Mouse (Mus musculus) neural tube, embryonic 15.5 days (tissue): ENCODE data around the gene Hirip3. TPM values are rescaled to one million over a fixed set of nuclear protein-coding genes. Genes with fewer than 3 reads are reported as not detected.

Experiments used
- ATAC-seq: fragments of 200-750 bp; cut with Nextera tagmentation; 2 replicates; pipeline ENCODE4 v1.8.0; 2017; ENCODE audit warnings: mild to moderate bottlenecking, moderate TSS enrichment, moderate library complexity; ENCODE audit not compliant: low FRiP score
- H3K27ac ChIP-seq: fragments of 300-500 bp; sonication (generic); replicated peaks from 2 replicates; pipeline ENCODE4 v1.5.1; 2015; ENCODE audit warnings: mild to moderate bottlenecking, inconsistent platforms
- H3K27me3 ChIP-seq: fragments of 300-500 bp; sonication (generic); replicated peaks from 2 replicates; pipeline ENCODE4 v1.6.1; 2015; ENCODE audit warnings: inconsistent platforms
- H3K36me3 ChIP-seq: fragments of 300-500 bp; sonication (generic); 2 replicates; pipeline ENCODE4 v1.6.1; 2015; ENCODE audit warnings: inconsistent platforms
- H3K4me1 ChIP-seq: fragments of 300-500 bp; sonication (generic); 2 replicates; pipeline ENCODE4 v1.6.1; 2015; ENCODE audit warnings: inconsistent platforms
- H3K4me2 ChIP-seq: fragments of 300-500 bp; sonication (generic); 2 replicates; pipeline ENCODE4 v1.6.1; 2015; ENCODE audit warnings: inconsistent platforms, mild to moderate bottlenecking, moderate library complexity
- H3K4me3 ChIP-seq: fragments of 300-500 bp; sonication (generic); replicated peaks from 2 replicates; pipeline ENCODE4 v1.5.1; 2015; ENCODE audit warnings: mild to moderate bottlenecking, inconsistent platforms
- H3K9ac ChIP-seq: fragments of 300-500 bp; sonication (generic); replicated peaks from 2 replicates; pipeline ENCODE4 v1.6.1; 2015; ENCODE audit warnings: mild to moderate bottlenecking, inconsistent platforms
- H3K9me3 ChIP-seq: fragments of 300-500 bp; sonication (generic); replicated peaks from 2 replicates; pipeline ENCODE4 v1.6.1; 2016; ENCODE audit warnings: inconsistent platforms
- WGBS: fragments of 180-500 bp; shearing (Covaris S2); methylation state at CpG from one replicate; pipeline ENCODE4 v1.1.7; 2015; ENCODE audit warnings: mixed read lengths; 5-methylcytosine and 5-hydroxymethylcytosine counted together
- polyA plus RNA-seq: library from polyadenylated mRNA; unstranded; fragments of >200 nt; fragmentation: Nextera tagmentation; extraction: Ambion mirVana; gene quantifications from 2 replicates; pipeline ENCODE4 v1.2.1, GENCODE M21; 2015

Hirip3 gene
- polyA plus RNA-seq = 20.3 and 28.6 TPM in 2 replicates

- Histone ChIP-seq H3K27ac (peak within 1 kb of the TSS; percentile 92), H3K9me3 (no peaks in the 10 kb centered on the region), H3K36me3 (peaks cover 45% of the 10 kb centered on the region), H3K9ac (peak within 1 kb of the TSS; percentile 57), H3K4me3 (peak within 1 kb of the TSS; percentile 71), H3K27me3 (no peaks in the 10 kb centered on the region), H3K4me1 (peaks cover 35% of the 10 kb centered on the region), H3K4me2 (peak within 1 kb of the TSS; percentile 85)
- 3% methylated on average over 41 of the region's 42 CpGs for WGBS
- ATAC-seq = peak; percentile 92
Measured at GRCm38 (mm10) chr7:126861429-126862130, at the start of gene Hirip3. Gene Hirip3 (plus strand): TSS chr7:126861972.

GRCm38 (mm10) chr7:126815726-126816222 lies 46.0 kb upstream of the Hirip3 start:
- WGBS = 49% methylated on average over 8 of the region's 8 CpGs
- H3K4me1 ChIP-seq = no peaks in the 10 kb centered on the region
- ATAC-seq = no peak
- no peaks in the 10 kb centered on the region for H3K36me3 ChIP-seq
- H3K9me3 ChIP-seq = no peaks in the 10 kb centered on the region
- H3K4me3 ChIP-seq = no peak overlapping the region
- H3K27me3 ChIP-seq = no peaks in the 10 kb centered on the region
- no peak overlapping the region for H3K27ac ChIP-seq
- H3K4me2 ChIP-seq = no peak overlapping the region
- H3K9ac ChIP-seq = no peak overlapping the region

GRCm38 (mm10) chr7:126816494-126816893 lies 45.3 kb upstream of the Hirip3 start:
- Histone ChIP-seq H3K36me3 (no peaks in the 10 kb centered on the region), H3K4me2 (no peak overlapping the region), H3K4me3 (no peak overlapping the region), H3K4me1 (no peaks in the 10 kb centered on the region), H3K9me3 (no peaks in the 10 kb centered on the region), H3K27me3 (no peaks in the 10 kb centered on the region), H3K9ac (no peak overlapping the region), H3K27ac (no peak overlapping the region)
- WGBS = 84% methylated on average over 8 of the region's 8 CpGs
- no peak for ATAC-seq

- no peak overlapping the region for H3K27ac ChIP-seq
- H3K4me1 ChIP-seq = peaks cover 8% of the 10 kb centered on the region
- H3K9me3 ChIP-seq = no peaks in the 10 kb centered on the region
- H3K36me3 ChIP-seq = no peaks in the 10 kb centered on the region
- H3K4me2 ChIP-seq = no peak overlapping the region
- 86% methylated on average over 7 of the region's 7 CpGs for WGBS
- H3K9ac ChIP-seq = no peak overlapping the region
- H3K4me3 ChIP-seq = no peak overlapping the region
- no peaks in the 10 kb centered on the region for H3K27me3 ChIP-seq
- ATAC-seq = no peak
Measured at GRCm38 (mm10) chr7:126817595-126817994, 44.2 kb upstream of the Hirip3 start.

GRCm38 (mm10) chr7:126818818-126819217 lies 43.0 kb upstream of the Hirip3 start:
- H3K4me2 ChIP-seq = no peak overlapping the region

GRCm38 (mm10) chr7:126821835-126822511 lies 39.8 kb upstream of the Hirip3 start:
- 24% methylated on average over 7 of the region's 7 CpGs for WGBS
- ATAC-seq = no peak

More at GRCm38 (mm10) chr7:126818818-126819217, 43.0 kb upstream of the Hirip3 start:
- Histone ChIP-seq H3K4me1 (peaks cover 11% of the 10 kb centered on the region), H3K4me3 (no peak overlapping the region), H3K36me3 (no peaks in the 10 kb centered on the region), H3K27ac (no peak overlapping the region), H3K9ac (no peak overlapping the region), H3K9me3 (no peaks in the 10 kb centered on the region), H3K27me3 (no peaks in the 10 kb centered on the region)
- ATAC-seq = no peak
- WGBS = 25% methylated on average over 1 of the region's 1 CpGs

GRCm38 (mm10) chr7:126822741-126823140 lies 39.0 kb upstream of the Hirip3 start:
- ATAC-seq = peak; percentile 29
- Histone ChIP-seq H3K4me3 (peak overlapping the region; percentile 68), H3K9ac (peak overlapping the region; percentile 89), H3K4me1 (peaks cover 49% of the 10 kb centered on the region), H3K27ac (peak overlapping the region; percentile 90), H3K27me3 (no peaks in the 10 kb centered on the region), H3K9me3 (no peaks in the 10 kb centered on the region), H3K36me3 (0 out of 2 replicates have a peak, but pooled peaks cover 4% of the 10 kb centered on the region), H3K4me2 (peak overlapping the region; percentile 64)
- 9% methylated on average over 9 of the region's 9 CpGs for WGBS

More at GRCm38 (mm10) chr7:126821835-126822511, 39.8 kb upstream of the Hirip3 start:
- H3K27ac ChIP-seq = peak overlapping the region; percentile 90
- peak overlapping the region; percentile 68 for H3K4me3 ChIP-seq
- H3K27me3 ChIP-seq = no peaks in the 10 kb centered on the region
- H3K9me3 ChIP-seq = no peaks in the 10 kb centered on the region
- H3K4me2 ChIP-seq = peak overlapping the region; percentile 64
- peaks cover 42% of the 10 kb centered on the region for H3K4me1 ChIP-seq
- peak overlapping the region; percentile 89 for H3K9ac ChIP-seq
- H3K36me3 ChIP-seq = no peaks in the 10 kb centered on the region

GRCm38 (mm10) chr7:126823202-126823711 lies 38.5 kb upstream of the Hirip3 start:
- no peaks in the 10 kb centered on the region for H3K27me3 ChIP-seq
- peaks cover 49% of the 10 kb centered on the region for H3K4me1 ChIP-seq
- H3K4me3 ChIP-seq = peak overlapping the region; percentile 68
- peak overlapping the region; percentile 89 for H3K9ac ChIP-seq
- no peaks in the 10 kb centered on the region for H3K9me3 ChIP-seq
- H3K4me2 ChIP-seq = peak overlapping the region; percentile 64
- H3K27ac ChIP-seq = peak overlapping the region; percentile 90
- H3K36me3 ChIP-seq = 0 out of 2 replicates have a peak, but pooled peaks cover 4% of the 10 kb centered on the region
- ATAC-seq = peak; percentile 88
- WGBS = under 1% methylated on average over 12 of the region's 19 CpGs

- 0 out of 2 replicates have a peak, but pooled peaks cover 8% of the 10 kb centered on the region for H3K36me3 ChIP-seq
- peak overlapping the region; percentile 68 for H3K4me3 ChIP-seq
- H3K9ac ChIP-seq = peak overlapping the region; percentile 89
- no peaks in the 10 kb centered on the region for H3K27me3 ChIP-seq
- H3K4me2 ChIP-seq = peak overlapping the region; percentile 64
- H3K4me1 ChIP-seq = peaks cover 49% of the 10 kb centered on the region
- peak overlapping the region; percentile 90 for H3K27ac ChIP-seq
- no peaks in the 10 kb centered on the region for H3K9me3 ChIP-seq
- WGBS = 7% methylated on average over 10 of the region's 10 CpGs
- 0 out of 2 replicates have a peak, but pooled peaks have one; percentile 8 for ATAC-seq
Measured at GRCm38 (mm10) chr7:126823940-126824339, 37.8 kb upstream of the Hirip3 start.

- 24% methylated on average over 8 of the region's 8 CpGs for WGBS
- peak overlapping the region; percentile 64 for H3K4me2 ChIP-seq
- H3K9ac ChIP-seq = peak overlapping the region; percentile 1; the same call in 1 of the 2 replicates
- peaks cover 57% of the 10 kb centered on the region for H3K4me1 ChIP-seq
- H3K4me3 ChIP-seq = no peak overlapping the region; the same call in none of the 2 replicates
- no peaks in the 10 kb centered on the region for H3K27me3 ChIP-seq
- no peak for ATAC-seq
- 0 out of 2 replicates have a peak, but pooled peaks cover 8% of the 10 kb centered on the region for H3K36me3 ChIP-seq
- no peaks in the 10 kb centered on the region for H3K9me3 ChIP-seq
- no peak overlapping the region for H3K27ac ChIP-seq
Measured at GRCm38 (mm10) chr7:126825403-126825802, 36.4 kb upstream of the Hirip3 start.

- H3K9ac ChIP-seq = peak overlapping the region; percentile 1; the same call in 1 of the 2 replicates
Measured at GRCm38 (mm10) chr7:126825952-126826351, 35.8 kb upstream of the Hirip3 start.

More at GRCm38 (mm10) chr7:126825952-126826351, 35.8 kb upstream of the Hirip3 start:
- 78% methylated on average over 5 of the region's 5 CpGs for WGBS
- peaks cover 57% of the 10 kb centered on the region for H3K4me1 ChIP-seq
- H3K27ac ChIP-seq = no peak overlapping the region
- no peak overlapping the region for H3K4me3 ChIP-seq
- H3K36me3 ChIP-seq = 0 out of 2 replicates have a peak, but pooled peaks cover 8% of the 10 kb centered on the region
- no peak for ATAC-seq
- peak overlapping the region; percentile 64; the same call in 1 of the 2 replicates for H3K4me2 ChIP-seq
- no peaks in the 10 kb centered on the region for H3K27me3 ChIP-seq
- H3K9me3 ChIP-seq = no peaks in the 10 kb centered on the region
